8 mouse cellular contexts compared by ENCODE assay signal in genomic region chr1:88008211-88008697, GRCm38 (mm10). TPM values are rescaled to one million over a fixed set of nuclear protein-coding genes. Genes with fewer than 3 reads are reported as not detected.
A peak's percentile ranks its signal among the peaks of the same experiment; 100 is the strongest.
DNase-seq lines count a peak whose midpoint lies in the region; ATAC-seq lines count a peak whose summit lies in the region.

Usp40 (minus strand) TSS chr1:88008551.

- peaks cover 20% of the 10 kb centered on the region for H3K36me3 ChIP-seq in heart, embryonic 13.5 days
- H3K36me3 ChIP-seq in liver, embryonic 12.5 days: peaks cover 10% of the 10 kb centered on the region
- H3K36me3 ChIP-seq in stomach, embryonic 16.5 days (ENCODE audit: control insufficient read depth, insufficient read depth, low read length): peaks cover 8% of the 10 kb centered on the region; the same call in 1 of the 2 replicates

- ATAC-seq in erythroid progenitor cell, adult 5-6 weeks (replicated peaks; ENCODE audit: low FRiP score, poor library complexity, severe bottlenecking): peak; percentile 90
- peak; percentile 70 for ATAC-seq in heart, embryonic 13.5 days (ENCODE audit: extremely low read depth, insufficient number of reproducible peaks, low FRiP score, low TSS enrichment)
- ATAC-seq in liver, embryonic 12.5 days: peak; percentile 88
- peak; percentile 91 for ATAC-seq in stomach, embryonic 16.5 days (ENCODE audit: insufficient read depth, low FRiP score)

- H3K9ac ChIP-seq in heart, embryonic 13.5 days: peak within 1 kb of the TSS; percentile 96
- peak within 1 kb of the TSS; percentile 84 for H3K9ac ChIP-seq in liver, embryonic 12.5 days
- peak within 1 kb of the TSS; percentile 96 for H3K9ac ChIP-seq in stomach, embryonic 16.5 days (ENCODE audit: low read length)

- no peaks in the 10 kb centered on the region for H3K27me3 ChIP-seq in heart, embryonic 13.5 days (replicated peaks)
- H3K27me3 ChIP-seq in liver, embryonic 12.5 days (replicated peaks): no peaks in the 10 kb centered on the region
- no peaks in the 10 kb centered on the region for H3K27me3 ChIP-seq in stomach, embryonic 16.5 days (ENCODE audit: control insufficient read depth, insufficient read depth, low read length)

- peaks cover 31% of the 10 kb centered on the region for H3K4me1 ChIP-seq in heart, embryonic 13.5 days
- H3K4me1 ChIP-seq in liver, embryonic 12.5 days: peaks cover 18% of the 10 kb centered on the region
- H3K4me1 ChIP-seq in stomach, embryonic 16.5 days (ENCODE audit: control insufficient read depth, insufficient read depth, low read length): peaks cover 13% of the 10 kb centered on the region

- H3K4me3 ChIP-seq in heart, embryonic 13.5 days: peak within 1 kb of the TSS; percentile 79
- peak within 1 kb of the TSS; percentile 81 for H3K4me3 ChIP-seq in liver, embryonic 12.5 days
- peak within 1 kb of the TSS; percentile 73 for H3K4me3 ChIP-seq in stomach, embryonic 16.5 days (replicated peaks; ENCODE audit: low read length)

- no peaks in the 10 kb centered on the region for H3K9me3 ChIP-seq in heart, embryonic 13.5 days
- H3K9me3 ChIP-seq in liver, embryonic 12.5 days (replicated peaks): no peaks in the 10 kb centered on the region
- no peaks in the 10 kb centered on the region for H3K9me3 ChIP-seq in stomach, embryonic 16.5 days (replicated peaks; ENCODE audit: control insufficient read depth, low read length)

- under 1% methylated on average over 45 of the region's 45 CpGs for WGBS in heart, embryonic 13.5 days
- under 1% methylated on average over 45 of the region's 45 CpGs for WGBS in liver, embryonic 12.5 days (ENCODE audit: insufficient replicate concordance)
- WGBS in stomach, embryonic 16.5 days: under 1% methylated on average over 45 of the region's 45 CpGs

- H3K4me2 ChIP-seq in heart, embryonic 13.5 days: peak within 1 kb of the TSS; percentile 80
- peak within 1 kb of the TSS; percentile 88 for H3K4me2 ChIP-seq in liver, embryonic 12.5 days
- H3K4me2 ChIP-seq in stomach, embryonic 16.5 days (ENCODE audit: low read depth, low read length): peak within 1 kb of the TSS; percentile 81

- DNase-seq in CD4-positive helper T cell, adult 2 months (ENCODE audit: low read depth, low spot score): peak; percentile 75
- peak; percentile 71 for DNase-seq in brain, embryonic 18.5 days (ENCODE audit: low read depth, low spot score)
- peak; percentile 89 for DNase-seq in kidney, postnatal 10 days
- peak; percentile 83 for DNase-seq in neural tube, embryonic 10.5 days (ENCODE audit: extremely low spot score, low spot score)

- H3K27ac ChIP-seq in heart, embryonic 13.5 days (replicated peaks): peak within 1 kb of the TSS; percentile 92
- peak within 1 kb of the TSS; percentile 75 for H3K27ac ChIP-seq in liver, embryonic 12.5 days
- peak within 1 kb of the TSS; percentile 93 for H3K27ac ChIP-seq in stomach, embryonic 16.5 days (ENCODE audit: low read length)

RNA-seq across cellular contexts. Expression of gene Usp40, which starts in this region (rescaled TPM):
- total RNA-seq in erythroid progenitor cell, adult 5-6 weeks (2015; ENCODE audit: low replicate concordance): 5.4 and 5.8 TPM in 2 replicates
- 1.2 and 2.2 TPM in 2 replicates for total RNA-seq in erythroid progenitor cell, adult 5-6 weeks (2017; ENCODE audit: low replicate concordance)
- polyA plus RNA-seq in heart, embryonic 13.5 days (2015; fragmentation: Nextera tagmentation; extraction: Ambion mirVana): 28.6 and 28.9 TPM in 2 replicates
- 13.3 and 13.4 TPM in 2 replicates for polyA plus RNA-seq in liver, embryonic 12.5 days (2016; fragmentation: Nextera tagmentation; extraction: Ambion mirVana)
- 31.8 and 31.9 TPM in 2 replicates for polyA plus RNA-seq in stomach, embryonic 16.5 days (2015; fragmentation: Nextera tagmentation; extraction: Ambion mirVana)

Comparison
In these comparisons a context has a peak if more than half of its experiments do, and no peak if none do; other contexts are left out.
1. Peak in every context shown above with its lines: DNase-seq, ATAC-seq, H3K4me3 ChIP-seq and H3K27ac ChIP-seq.